Mouse (Mus musculus) neural tube, embryonic 13.5 days (tissue): Measurements from ENCODE around the gene Naa25. TPM values are rescaled to one million over a fixed set of nuclear protein-coding genes. Genes with fewer than 3 reads are reported as not detected.

ENCODE experiments used
- polyA plus RNA-seq: library from polyadenylated mRNA; unstranded; fragments of >200 nt; fragmentation: Nextera tagmentation; extraction: Ambion mirVana; gene quantifications from 2 replicates; pipeline ENCODE4 v1.2.1, GENCODE M21; 2015

The Naa25 gene
- polyA plus RNA-seq, 1 experiment from 2014 or later: 46.7 TPM

Other genes with a start within 250 kb of the Naa25 start
- gene Ptpn11, start 206.5 kb upstream of the Naa25 start, polyA plus RNA-seq: 17.2 and 19.4 TPM in 2 replicates
- gene Rpl6, start 193.5 kb upstream of the Naa25 start, polyA plus RNA-seq: 425 and 431 TPM in 2 replicates
- gene Hectd4, start 177.7 kb upstream of the Naa25 start, polyA plus RNA-seq: 14.7 and 17.3 TPM in 2 replicates
- 119 and 130 TPM in 2 replicates for gene Trafd1, start 12.3 kb upstream of the Naa25 start, polyA plus RNA-seq
- gene Tmem116, start 54.0 kb downstream of the Naa25 start, polyA plus RNA-seq: 1.8 and 2.1 TPM in 2 replicates
- 171 and 174 TPM in 2 replicates for gene Erp29, start 54.6 kb downstream of the Naa25 start, polyA plus RNA-seq
- gene Adam1b, start 105.5 kb downstream of the Naa25 start, polyA plus RNA-seq: not detected in 2 replicates
- 2.4 and 4.1 TPM in 2 replicates for gene Adam1a, start 147.5 kb downstream of the Naa25 start, polyA plus RNA-seq
- gene Gm42878, start 147.5 kb downstream of the Naa25 start, polyA plus RNA-seq: not detected in 2 replicates
- gene Mapkapk5, start 148.0 kb downstream of the Naa25 start, polyA plus RNA-seq: 59.6 and 59.7 TPM in 2 replicates
- 126 and 133 TPM in 2 replicates for gene Aldh2, start 195.9 kb downstream of the Naa25 start, polyA plus RNA-seq
- gene Acad12, start 221.0 kb downstream of the Naa25 start, polyA plus RNA-seq: 1.6 and 2.0 TPM in 2 replicates